Mouse (Mus musculus) embryonic fibroblast, embryonic 13.5 days (primary cell): ENCODE results near the gene Nop58. TPM values are rescaled to one million over a fixed set of nuclear protein-coding genes. Genes with fewer than 3 reads are reported as not detected.

Experiments
- H3K27ac ChIP-seq: 2 replicates; pipeline ENCODE4 v1.5.1; 2012; ENCODE audit warnings: low read length, control low read depth, inconsistent platforms; ENCODE audit not compliant: insufficient read depth
- H3K4me1 ChIP-seq: 2 replicates; pipeline ENCODE4 v1.6.1; 2011; ENCODE audit warnings: low read length; ENCODE audit not compliant: control insufficient read depth, insufficient read depth
- H3K4me3 ChIP-seq: 2 replicates; pipeline ENCODE4 v1.5.1; 2011; ENCODE audit warnings: mild to moderate bottlenecking, control low read depth, low read length; ENCODE audit not compliant: insufficient read depth
- CTCF ChIP-seq: IDR thresholded peaks from 2 replicates; pipeline ENCODE4 v1.5.1; 2011; ENCODE audit warnings: mild to moderate bottlenecking, control low read depth, low read length, moderate library complexity, borderline replicate concordance; ENCODE audit not compliant: insufficient read depth
- POLR2A ChIP-seq: IDR thresholded peaks from 2 replicates; pipeline ENCODE4 v1.6.1; 2011; ENCODE audit warnings: low read depth, mild to moderate bottlenecking, control low read depth, low read length, moderate library complexity
- polyA plus RNA-seq: library from polyadenylated mRNA; stranded (reverse); fragments of >200 nt; gene quantifications from 2 replicates; pipeline ENCODE4 v1.2.4, GENCODE M21; 2011; ENCODE audit warnings: low read depth; ENCODE audit not compliant: missing spikeins, insufficient read length

The Nop58 gene
- polyA plus RNA-seq, 1 experiment: 275 TPM

GRCm38 (mm10) chr1:59758325-59758724, 73.6 kb downstream of the Nop58 start:
- Histone ChIP-seq H3K27ac (no peak overlapping the region), H3K4me3 (no peak overlapping the region), H3K4me1 (no peaks in the 10 kb centered on the region)
- no peak for TF ChIP-seq CTCF
- TF ChIP-seq POLR2A: no peak

- TF ChIP-seq CTCF (no peak), POLR2A (peak; percentile 12; the same call in 1 of the 2 replicates)
- Histone ChIP-seq H3K4me3 (peak overlapping the region; percentile 59), H3K27ac (peak overlapping the region; percentile 85)
These were observed 77.4 kb downstream of the Nop58 start for GRCm38 (mm10) chr1:59762208-59762607.

DNA sequence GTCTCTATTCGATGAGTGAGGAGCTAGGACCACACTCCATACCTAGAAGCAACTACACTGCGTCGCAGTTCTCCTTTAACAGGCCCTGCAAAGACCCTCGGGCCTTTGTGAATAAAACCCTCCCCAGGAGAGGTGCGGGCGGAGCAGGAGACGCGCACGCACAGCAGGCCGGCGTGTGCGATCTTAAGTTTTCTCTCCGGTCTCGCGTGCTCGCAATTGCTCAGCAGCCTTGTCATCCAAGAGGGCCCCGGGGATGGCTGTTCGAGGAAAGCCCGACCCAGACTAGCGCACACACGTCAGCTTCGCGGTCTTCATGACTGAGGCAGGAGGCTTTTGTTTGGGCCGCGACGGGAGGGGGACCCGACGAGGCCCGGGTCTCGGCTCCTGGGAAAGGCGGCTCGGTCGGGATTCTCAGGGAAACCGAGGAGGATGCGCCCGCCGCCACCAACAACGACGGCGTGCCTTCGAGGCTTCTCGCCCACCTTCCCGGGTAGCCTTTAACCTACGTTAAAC, 77.9 kb downstream of the Nop58 start:
- peak overlapping the region; percentile 85 for H3K27ac ChIP-seq
- TF ChIP-seq POLR2A: peak; percentile 3; the same call in 1 of the 2 replicates
- TF ChIP-seq CTCF: no peak
- no peaks in the 10 kb centered on the region for H3K4me1 ChIP-seq
- peak overlapping the region; percentile 59 for H3K4me3 ChIP-seq

More at GRCm38 (mm10) chr1:59762208-59762607, 77.4 kb downstream of the Nop58 start:
- H3K4me1 ChIP-seq: no peaks in the 10 kb centered on the region

- Histone ChIP-seq H3K4me1 (no peaks in the 10 kb centered on the region), H3K27ac (peak within 1 kb of the TSS; percentile 96), H3K4me3 (peak within 1 kb of the TSS; percentile 95)
- peak; percentile 98 for TF ChIP-seq POLR2A
- no peak for TF ChIP-seq CTCF
These were observed 78.5 kb downstream of the Nop58 start, which contains the start of gene Bmpr2 for GRCm38 (mm10) chr1:59763164-59763768. Gene Bmpr2, plus strand, starts transcription at chr1:59763400.

DNA sequence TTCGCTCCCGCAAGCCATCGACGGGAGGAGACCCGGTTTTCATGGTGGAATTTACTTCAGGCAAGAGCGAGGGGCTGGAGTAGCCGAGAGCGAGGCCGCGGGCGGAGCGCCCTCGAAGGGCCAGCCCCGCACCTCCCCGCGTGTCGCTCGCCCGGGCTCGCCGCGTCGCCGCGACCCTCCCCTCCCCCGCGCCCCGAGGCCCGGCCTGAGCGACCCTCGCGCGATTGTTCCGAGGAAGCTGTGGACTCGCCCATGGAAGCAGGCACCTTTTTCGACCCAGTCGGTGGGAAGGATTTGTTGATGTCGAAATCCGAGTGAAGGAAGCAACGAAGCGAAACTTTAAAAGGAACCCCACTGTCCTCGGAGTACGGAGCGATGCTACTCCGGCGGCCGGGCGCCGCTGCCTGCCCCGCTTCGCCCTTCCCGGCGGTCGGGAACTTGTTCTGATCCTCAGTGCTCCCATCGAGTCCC, 79.0 kb downstream of the Nop58 start:
- H3K27ac ChIP-seq: peak overlapping the region; percentile 96
- no peaks in the 10 kb centered on the region for H3K4me1 ChIP-seq
- TF ChIP-seq CTCF (no peak), POLR2A (peak; percentile 61)
- H3K4me3 ChIP-seq: peak overlapping the region; percentile 95

- Histone ChIP-seq H3K27ac (peak overlapping the region; percentile 58), H3K4me1 (no peaks in the 10 kb centered on the region), H3K4me3 (peak overlapping the region; percentile 95)
- 0 out of 2 replicates have a peak, but pooled peaks have one; percentile 16 for TF ChIP-seq POLR2A
- no peak for TF ChIP-seq CTCF
These were observed 79.7 kb downstream of the Nop58 start for GRCm38 (mm10) chr1:59764407-59764971.

- H3K4me1 ChIP-seq: no peaks in the 10 kb centered on the region
- peak overlapping the region; percentile 95 for H3K4me3 ChIP-seq
- no peak overlapping the region for H3K27ac ChIP-seq
- TF ChIP-seq POLR2A (no peak), CTCF (no peak)
These were observed 80.5 kb downstream of the Nop58 start for GRCm38 (mm10) chr1:59765279-59765678.

GRCm38 (mm10) chr1:59766626-59767025, 81.9 kb downstream of the Nop58 start:
- peak overlapping the region; percentile 41 for H3K4me3 ChIP-seq
- no peak overlapping the region for H3K27ac ChIP-seq
- peaks cover under 1% of the 10 kb centered on the region; the same call in 1 of the 2 replicates for H3K4me1 ChIP-seq
- TF ChIP-seq POLR2A (no peak), CTCF (no peak)

Other genes with a start within 250 kb of the Nop58 start
- 43.0 and 50.6 TPM in 2 replicates for gene Fzd7, start 202.5 kb upstream of the Nop58 start, polyA plus RNA-seq
- gene Gm973, start 168.7 kb upstream of the Nop58 start, polyA plus RNA-seq: not detected in 2 replicates
- 195 and 227 TPM in 2 replicates for gene Sumo1, start 14.1 kb upstream of the Nop58 start, polyA plus RNA-seq
- gene Bmpr2, start 78.4 kb downstream of the Nop58 start, polyA plus RNA-seq: 60.4 and 60.8 TPM in 2 replicates
- 21.0 and 22.3 TPM in 2 replicates for gene Fam117b, start 228.0 kb downstream of the Nop58 start, polyA plus RNA-seq